Mouse (Mus musculus) kidney, adult 2 months (tissue): ENCODE results near the gene Tbc1d21. TPM values are rescaled to one million over a fixed set of nuclear protein-coding genes. Genes with fewer than 3 reads are reported as not detected.

ENCODE experiments used
- DNase-seq: peaks from one replicate; pipeline ENCODE4 v3.0.0; 2021
- H3K27ac ChIP-seq: fragments of 200-500 bp; 2 replicates; pipeline ENCODE4 v1.5.1; 2012; ENCODE audit warnings: low read depth, low read length, control low read depth, inconsistent platforms; ENCODE audit not compliant: insufficient read depth
- H3K27me3 ChIP-seq: fragments of 200-500 bp; replicated peaks from 2 replicates; pipeline ENCODE4 v1.6.1; 2012; ENCODE audit warnings: mild to moderate bottlenecking, moderate library complexity, low read length, inconsistent platforms; ENCODE audit not compliant: control insufficient read depth, insufficient read depth
- H3K36me3 ChIP-seq: fragments of 200-500 bp; 2 replicates; pipeline ENCODE4 v1.6.1; 2012; ENCODE audit warnings: mild to moderate bottlenecking, moderate library complexity, low read length, inconsistent platforms; ENCODE audit not compliant: control insufficient read depth, insufficient read depth
- H3K4me1 ChIP-seq: fragments of 200-500 bp; 2 replicates; pipeline ENCODE4 v1.6.1; 2011; ENCODE audit warnings: low read length; ENCODE audit not compliant: control insufficient read depth, insufficient read depth
- H3K4me3 ChIP-seq: fragments of 200-500 bp; 2 replicates; pipeline ENCODE4 v1.5.1; 2011; ENCODE audit warnings: mild to moderate bottlenecking, low read depth, low read length, control low read depth; ENCODE audit not compliant: insufficient read depth
- CTCF ChIP-seq: fragments of 200-500 bp; conservative IDR thresholded peaks from 2 replicates; pipeline ENCODE4 v1.5.1; 2011; ENCODE audit warnings: low read depth, mild to moderate bottlenecking, control low read depth, low read length, moderate library complexity, mixed read lengths; ENCODE audit not compliant: insufficient read depth, insufficient read length
- POLR2A ChIP-seq: fragments of 200-500 bp; IDR thresholded peaks from one replicate; pipeline ENCODE4 v1.6.1; 2011; ENCODE audit warnings: low read depth, low read length, control low read depth
- WGBS: fragments of 180-500 bp; shearing (Covaris S2); methylation state at CpG from one replicate; pipeline ENCODE4 v1.1.7; 2018; 5-methylcytosine and 5-hydroxymethylcytosine counted together
- polyA plus RNA-seq: library from polyadenylated mRNA; depleted of rRNA; stranded (reverse); fragments of >200 nt; gene quantifications from 2 replicates; pipeline ENCODE4 v1.2.3, GENCODE M21; 2012

The Tbc1d21 gene
- polyA plus RNA-seq, 1 experiment = not detected

DNA sequence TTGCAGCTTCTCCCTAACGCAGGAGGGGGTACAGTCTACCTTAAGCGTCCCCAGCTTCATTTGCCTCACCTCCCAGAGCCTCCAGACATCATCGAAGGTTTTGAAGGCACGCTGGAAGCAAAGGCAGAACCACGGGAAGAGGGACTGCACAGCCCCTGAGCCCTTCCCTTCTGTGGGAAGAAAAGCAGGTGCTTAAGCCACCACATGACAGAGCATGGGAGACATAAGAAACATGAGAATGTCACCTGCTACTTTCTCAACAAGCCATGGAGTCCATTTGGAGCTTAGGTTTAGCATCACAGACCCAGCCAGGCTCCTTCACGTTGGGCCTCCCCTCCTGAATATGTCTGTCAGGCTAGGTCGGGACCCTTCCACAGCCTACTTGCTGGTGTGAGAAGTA is 8.3 kb downstream of the Tbc1d21 start:
- no peak for DNase-seq
- 82% methylated on average over 7 of the region's 7 CpGs for WGBS
- H3K4me1 ChIP-seq = no peaks in the 10 kb centered on the region
- no peak overlapping the region for H3K4me3 ChIP-seq
- no peaks in the 10 kb centered on the region for H3K27me3 ChIP-seq
- no peak for TF ChIP-seq POLR2A
- TF ChIP-seq CTCF = no peak
- H3K36me3 ChIP-seq = no peaks in the 10 kb centered on the region
- no peak overlapping the region for H3K27ac ChIP-seq

DNA sequence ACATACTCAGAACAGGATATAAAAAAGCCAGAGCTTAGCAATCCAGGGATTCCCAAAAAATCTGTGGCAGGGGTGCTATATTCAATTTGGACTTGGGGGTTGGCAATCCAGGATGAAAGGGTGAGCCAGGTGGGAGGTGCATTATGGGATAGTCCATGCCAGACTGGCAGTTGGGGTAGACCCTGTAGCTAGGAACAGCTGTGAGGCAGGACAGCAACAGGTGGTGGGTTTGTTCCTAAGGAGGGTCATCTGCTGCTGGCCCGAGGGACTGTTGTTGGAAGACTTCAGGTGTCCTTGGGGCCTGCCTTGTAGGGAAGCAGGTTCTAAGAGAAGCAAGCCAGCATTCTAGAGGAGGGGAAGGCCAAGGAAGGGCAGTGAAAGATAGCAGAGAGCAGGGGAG is 8.9 kb downstream of the Tbc1d21 start:
- no peak for DNase-seq
- no peaks in the 10 kb centered on the region for H3K36me3 ChIP-seq
- H3K4me1 ChIP-seq = no peaks in the 10 kb centered on the region
- H3K4me3 ChIP-seq = no peak overlapping the region
- H3K27me3 ChIP-seq = no peaks in the 10 kb centered on the region
- 83% methylated on average over 1 of the region's 1 CpGs for WGBS
- H3K27ac ChIP-seq = no peak overlapping the region
- no peak for TF ChIP-seq POLR2A
- TF ChIP-seq CTCF = no peak

DNA sequence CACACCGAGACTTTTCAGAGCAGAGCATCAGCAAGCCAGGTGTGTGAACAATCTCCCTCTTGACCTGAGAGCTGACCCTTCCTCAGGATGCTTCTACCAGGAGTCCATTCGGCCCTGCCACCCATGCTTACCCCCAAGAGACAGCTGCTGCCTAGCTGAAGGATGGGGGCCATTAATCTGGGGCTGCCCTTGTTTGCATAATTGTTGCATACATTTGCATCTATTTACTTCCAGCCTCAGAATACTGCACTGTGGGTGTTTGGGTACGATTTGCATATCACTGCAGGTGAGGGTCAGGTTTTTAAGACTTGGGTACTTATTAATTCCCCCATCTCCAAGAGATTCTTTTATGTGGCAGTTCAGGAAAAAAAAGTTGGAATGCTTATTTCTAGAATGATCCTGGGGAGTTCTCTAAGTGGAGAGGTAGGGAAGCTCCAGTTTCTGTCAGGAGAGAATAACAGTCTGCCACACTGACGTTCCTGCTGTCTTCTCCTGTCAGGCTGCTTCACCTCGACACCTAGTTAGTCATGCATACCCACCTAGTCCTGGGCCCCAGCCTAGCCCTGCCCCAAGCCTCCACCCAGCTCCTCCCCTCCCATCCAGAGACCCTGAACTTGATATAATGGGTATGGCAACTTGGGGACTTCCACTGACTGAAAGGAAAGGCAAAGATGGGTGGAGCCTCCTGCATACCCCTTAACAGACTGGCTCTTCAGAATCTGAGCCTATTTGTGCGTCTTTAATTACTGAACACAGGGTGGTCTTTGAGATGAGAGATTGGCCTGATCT is 14.8 kb downstream of the Tbc1d21 start:
- H3K4me3 ChIP-seq = no peak overlapping the region
- no peak for DNase-seq
- no peaks in the 10 kb centered on the region for H3K27me3 ChIP-seq
- H3K36me3 ChIP-seq = no peaks in the 10 kb centered on the region
- WGBS = 33% methylated on average over 6 of the region's 6 CpGs
- H3K4me1 ChIP-seq = no peaks in the 10 kb centered on the region
- TF ChIP-seq POLR2A (no peak), CTCF (no peak)
- H3K27ac ChIP-seq = no peak overlapping the region

DNA sequence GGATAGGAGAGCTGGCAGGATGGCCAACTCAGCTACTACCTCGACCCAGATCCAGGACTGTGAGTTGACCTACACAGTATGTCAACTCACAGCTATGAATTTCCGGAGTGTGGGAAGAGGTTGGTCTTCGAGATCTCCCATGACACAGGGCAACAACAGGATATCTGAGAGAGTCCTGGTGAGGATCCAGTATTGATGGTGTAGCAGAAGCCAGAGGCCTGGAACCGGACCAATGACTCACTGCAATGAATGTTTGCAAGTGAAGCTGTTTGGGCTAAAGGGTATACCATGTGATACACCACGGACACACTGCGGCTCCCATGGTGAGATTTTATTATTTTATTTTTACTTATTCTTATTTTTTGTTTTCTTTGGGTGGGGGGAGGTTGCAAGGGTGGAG is 15.6 kb downstream of the Tbc1d21 start:
- no peaks in the 10 kb centered on the region for H3K36me3 ChIP-seq
- WGBS = 77% methylated on average over 6 of the region's 6 CpGs
- H3K27ac ChIP-seq = no peak overlapping the region
- DNase-seq = no peak
- H3K27me3 ChIP-seq = no peaks in the 10 kb centered on the region
- no peak for TF ChIP-seq POLR2A
- H3K4me1 ChIP-seq = no peaks in the 10 kb centered on the region
- no peak overlapping the region for H3K4me3 ChIP-seq

DNA sequence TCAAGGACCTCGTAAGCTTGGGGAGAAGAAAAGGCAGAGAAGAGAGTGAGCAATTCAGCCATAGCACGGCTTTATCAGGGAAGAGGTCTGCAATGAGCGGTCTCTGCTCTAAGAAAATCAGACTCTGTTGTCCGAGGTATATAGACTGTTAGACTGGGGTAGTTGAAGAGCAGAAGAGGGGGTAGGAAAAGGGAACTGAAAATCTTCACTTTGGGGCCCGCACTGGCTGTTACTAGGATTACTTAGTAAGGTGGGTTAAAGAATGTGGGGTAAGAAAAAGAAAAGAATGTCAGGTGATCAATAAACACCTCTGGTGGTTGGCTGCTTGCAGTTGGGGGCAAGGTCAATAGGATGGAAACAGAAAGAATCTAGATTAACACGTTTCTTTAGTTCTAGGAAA is 17.0 kb downstream of the Tbc1d21 start:
- no peaks in the 10 kb centered on the region for H3K27me3 ChIP-seq
- TF ChIP-seq POLR2A = no peak
- TF ChIP-seq CTCF = no peak
- no peak overlapping the region for H3K27ac ChIP-seq
- DNase-seq = no peak
- no peaks in the 10 kb centered on the region for H3K4me1 ChIP-seq
- no peak overlapping the region for H3K4me3 ChIP-seq
- H3K36me3 ChIP-seq = no peaks in the 10 kb centered on the region
- WGBS = 86% methylated on average over 6 of the region's 6 CpGs

DNA sequence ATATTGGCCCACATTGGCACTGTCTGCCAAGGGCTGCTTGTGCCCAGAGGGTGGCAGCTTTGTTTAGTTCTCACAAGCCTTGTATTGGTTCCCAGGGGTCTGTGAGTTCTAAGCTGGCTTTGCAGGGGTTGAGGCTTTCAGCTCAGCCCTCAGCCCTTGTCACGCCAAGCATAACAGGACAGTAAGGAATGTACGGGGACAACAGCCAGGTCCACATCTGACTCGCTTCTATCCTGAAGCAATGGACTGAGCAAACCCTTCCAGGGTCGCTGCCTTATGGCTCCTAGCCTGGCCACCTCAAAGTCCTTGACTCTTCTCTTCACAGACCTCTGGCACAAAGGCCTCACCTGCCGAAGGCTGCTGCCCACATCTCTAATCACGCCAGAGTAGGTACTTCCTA is 22.5 kb downstream of the Tbc1d21 start:
- TF ChIP-seq POLR2A (no peak), CTCF (no peak)
- Histone ChIP-seq H3K4me1 (no peaks in the 10 kb centered on the region), H3K27ac (no peak overlapping the region), H3K4me3 (no peak overlapping the region), H3K36me3 (no peaks in the 10 kb centered on the region), H3K27me3 (no peaks in the 10 kb centered on the region)
- DNase-seq = no peak
- WGBS = 82% methylated on average over 6 of the region's 6 CpGs

DNA sequence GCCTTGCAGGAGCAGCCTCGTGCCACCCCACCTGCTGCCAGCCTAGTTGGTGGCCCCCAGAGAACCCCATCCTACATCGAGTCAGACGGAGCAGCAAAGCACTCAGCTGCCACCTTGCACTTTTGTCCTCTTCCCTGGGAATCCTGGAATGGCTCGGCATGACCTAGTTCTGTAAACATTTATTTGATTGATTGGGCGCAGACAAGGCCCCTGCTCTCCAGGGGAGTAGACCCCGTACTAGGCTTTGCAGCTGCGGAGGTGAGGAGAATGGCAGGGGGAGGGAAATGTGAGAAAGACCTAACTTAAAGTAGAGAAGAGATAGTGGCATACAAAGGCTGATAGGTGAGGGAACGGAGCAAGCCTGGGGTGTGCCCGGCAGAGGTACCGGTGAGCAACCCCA is 23.8 kb downstream of the Tbc1d21 start:
- no peak for DNase-seq
- no peaks in the 10 kb centered on the region for H3K27me3 ChIP-seq
- H3K4me1 ChIP-seq = no peaks in the 10 kb centered on the region
- WGBS = 33% methylated on average over 10 of the region's 10 CpGs
- no peak for TF ChIP-seq CTCF
- no peak overlapping the region for H3K27ac ChIP-seq
- H3K4me3 ChIP-seq = no peak overlapping the region
- H3K36me3 ChIP-seq = no peaks in the 10 kb centered on the region

DNA sequence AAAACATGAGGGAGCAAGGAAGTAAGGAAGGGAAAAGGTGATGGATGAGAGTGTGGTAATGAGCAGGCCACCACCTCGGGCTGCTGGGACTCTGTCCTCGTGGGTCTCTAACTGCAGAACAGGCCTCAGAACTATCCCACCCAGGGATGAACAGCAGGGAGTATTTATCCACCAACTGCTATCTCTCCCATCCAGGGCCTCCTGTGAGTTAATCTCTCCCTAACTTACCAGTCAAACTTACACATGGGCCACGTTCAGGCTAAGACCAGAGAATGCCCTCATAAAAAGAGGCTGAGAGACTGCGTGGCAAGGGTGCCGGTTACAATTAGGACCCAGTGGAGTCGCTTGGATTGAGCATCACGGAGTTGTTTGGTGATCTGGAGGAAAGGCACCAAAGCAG is 24.3 kb downstream of the Tbc1d21 start:
- no peaks in the 10 kb centered on the region for H3K27me3 ChIP-seq
- no peak for TF ChIP-seq CTCF
- TF ChIP-seq POLR2A = no peak
- no peak overlapping the region for H3K4me3 ChIP-seq
- H3K36me3 ChIP-seq = no peaks in the 10 kb centered on the region
- 72% methylated on average over 7 of the region's 7 CpGs for WGBS
- no peak for DNase-seq
- no peaks in the 10 kb centered on the region for H3K4me1 ChIP-seq
- H3K27ac ChIP-seq = no peak overlapping the region
